Mouse (Mus musculus) stomach, embryonic 14.5 days (tissue): ENCODE data around the gene Tmem45a2. TPM values are rescaled to one million over a fixed set of nuclear protein-coding genes. Genes with fewer than 3 reads are reported as not detected.

Source experiments
- polyA plus RNA-seq: library from polyadenylated mRNA; unstranded; fragments of >200 nt; fragmentation: Nextera tagmentation; extraction: Ambion mirVana; gene quantifications from 2 replicates; pipeline ENCODE4 v1.2.1, GENCODE M21; 2014

Gene Tmem45a2
- polyA plus RNA-seq, 1 experiment from 2014 or later: not detected

Other genes with a start within 250 kb of the Tmem45a2 start
- gene Tmem45a, start 185.2 kb downstream of the Tmem45a2 start, polyA plus RNA-seq: 53.8 and 56.5 TPM in 2 replicates
- gene Lnp1, start 143.3 kb downstream of the Tmem45a2 start, polyA plus RNA-seq: not detected in 2 replicates
- gene Tomm70a, start 50.3 kb upstream of the Tmem45a2 start, polyA plus RNA-seq: 50.1 and 53.0 TPM in 2 replicates
- 84.7 and 88.0 TPM in 2 replicates for gene Nit2, start 96.0 kb upstream of the Tmem45a2 start, polyA plus RNA-seq
- 34.2 and 40.5 TPM in 2 replicates for gene Tbc1d23, start 160.1 kb upstream of the Tmem45a2 start, polyA plus RNA-seq
- 0.11 and 0.19 TPM in 2 replicates for gene Tmem30c, start 221.5 kb upstream of the Tmem45a2 start, polyA plus RNA-seq